Comparison of ENCODE assay signal across 8 mouse cellular contexts in genomic region chr16:93079660-93080390, GRCm38 (mm10).
A peak's percentile ranks its signal among the peaks of the same experiment; 100 is the strongest.
DNase-seq lines count a peak whose midpoint lies in the region; ATAC-seq and TF ChIP-seq lines count a peak whose summit lies in the region.

No protein-coding gene starts in this region.

- ATAC-seq in stomach, postnatal 0 days (ENCODE audit: low FRiP score, low TSS enrichment): no peak

- no peak for TF ChIP-seq CTCF in heart, adult 2 months (IDR thresholded peaks at IDR 0.05)
- TF ChIP-seq CTCF in kidney, adult 2 months (conservative IDR thresholded peaks at IDR 0.05; ENCODE audit: insufficient read depth, insufficient read length, low read depth, low read length): no peak
- TF ChIP-seq CTCF in stomach, postnatal 0 days (IDR thresholded peaks at IDR 0.05; ENCODE audit: low read depth): no peak

- no peak overlapping the region for H3K9ac ChIP-seq in heart, adult 2 months (ENCODE audit: low read depth, low read length)
- no peak overlapping the region for H3K9ac ChIP-seq in stomach, postnatal 0 days (ENCODE audit: low read length)

- no peak for TF ChIP-seq POLR2A in heart, adult 2 months (IDR thresholded peaks at IDR 0.05; ENCODE audit: insufficient read depth, low read depth, low read length)
- no peak for TF ChIP-seq POLR2A in kidney, adult 2 months (IDR thresholded peaks at IDR 0.05; ENCODE audit: low read depth, low read length)

- no peaks in the 10 kb centered on the region for H3K9me3 ChIP-seq in stomach, postnatal 0 days (ENCODE audit: control insufficient read depth, low read length)

- WGBS in heart, adult 2 months: 59% methylated on average over 17 of the region's 17 CpGs
- WGBS in kidney, adult 2 months: 31% methylated on average over 17 of the region's 17 CpGs
- 28% methylated on average over 17 of the region's 17 CpGs for WGBS in stomach, postnatal 0 days

- H3K79me2 ChIP-seq in heart, adult 2 months (replicated peaks; ENCODE audit: control insufficient read depth, insufficient read depth, low read length): no peaks in the 10 kb centered on the region

- peaks cover 4% of the 10 kb centered on the region; the same call in 1 of the 2 replicates for H3K4me1 ChIP-seq in heart, adult 2 months (ENCODE audit: control insufficient read depth, insufficient read depth, low read length)
- no peaks in the 10 kb centered on the region for H3K4me1 ChIP-seq in kidney, adult 2 months (ENCODE audit: control insufficient read depth, insufficient read depth, low read length)
- H3K4me1 ChIP-seq in stomach, postnatal 0 days (replicated peaks; ENCODE audit: control insufficient read depth, insufficient read depth): no peaks in the 10 kb centered on the region

- intact Hi-C loops in heart, adult 2 months (cut with DNase I): no loop called here

- peak; percentile 56 for DNase-seq in urinary bladder, postnatal 14 days (ENCODE audit: low spot score)
- no peak for DNase-seq in urinary bladder, postnatal 10 days (ENCODE audit: low spot score)
- peak; percentile 54 to 55 for DNase-seq in heart, adult 2 months
- DNase-seq in kidney, adult 2 months: peak; percentile 29
- DNase-seq in lung, postnatal 10 days: peak; percentile 52
- peak; percentile 23 for DNase-seq in stomach, postnatal 0 days (ENCODE audit: low spot score)
- DNase-seq in cerebellum, adult 18-20 months: no peak
- DNase-seq in layer of hippocampus, adult 9-10 months (ENCODE audit: low spot score): no peak

- H3K4me2 ChIP-seq in stomach, postnatal 0 days (replicated peaks; ENCODE audit: low read depth): peak overlapping the region; percentile 33

- H3K27ac ChIP-seq in heart, adult 2 months: peak overlapping the region; percentile 49
- no peak overlapping the region for H3K27ac ChIP-seq in kidney, adult 2 months (ENCODE audit: insufficient read depth, low read depth, low read length)
- no peak overlapping the region for H3K27ac ChIP-seq in stomach, postnatal 0 days (replicated peaks)

- TF ChIP-seq EP300 in heart, adult 2 months (IDR thresholded peaks at IDR 0.05; ENCODE audit: insufficient read depth, low read depth, low read length): no peak
- no peak for TF ChIP-seq EP300 in stomach, postnatal 0 days (optimal IDR thresholded peaks at IDR 0.05)

- H3K4me3 ChIP-seq in heart, adult 2 months: no peak overlapping the region
- no peak overlapping the region for H3K4me3 ChIP-seq in kidney, adult 2 months (ENCODE audit: insufficient read depth, low read depth, low read length)
- H3K4me3 ChIP-seq in stomach, postnatal 0 days (ENCODE audit: low read depth, low read length): no peak overlapping the region

- H3K36me3 ChIP-seq in heart, adult 2 months (ENCODE audit: control insufficient read depth, insufficient read depth, low read length): no peaks in the 10 kb centered on the region
- no peaks in the 10 kb centered on the region for H3K36me3 ChIP-seq in kidney, adult 2 months (ENCODE audit: control insufficient read depth, insufficient read depth, low read length)
- no peaks in the 10 kb centered on the region for H3K36me3 ChIP-seq in stomach, postnatal 0 days (ENCODE audit: control insufficient read depth, insufficient read depth, low read length)

- no peaks in the 10 kb centered on the region for H3K27me3 ChIP-seq in heart, adult 2 months (ENCODE audit: control insufficient read depth, insufficient read depth, low read length)
- no peaks in the 10 kb centered on the region for H3K27me3 ChIP-seq in kidney, adult 2 months (replicated peaks; ENCODE audit: control insufficient read depth, insufficient read depth, low read length)
- no peaks in the 10 kb centered on the region for H3K27me3 ChIP-seq in stomach, postnatal 0 days (ENCODE audit: control insufficient read depth, insufficient read depth, low read length)

Comparison
In these comparisons a context has a peak if more than half of its experiments do, and no peak if none do; other contexts are left out.
1. DNase-seq: peak in urinary bladder, postnatal 14 days (single experiment), heart, adult 2 months (2 of 2), kidney, adult 2 months (single experiment), lung, postnatal 10 days (single experiment) and stomach, postnatal 0 days (single experiment); none in urinary bladder, postnatal 10 days (single experiment), cerebellum, adult 18-20 months (0 of 2) and layer of hippocampus, adult 9-10 months (single experiment).